Mouse (Mus musculus) cerebellum, adult 2 months (tissue): ENCODE measurements around the gene Specc1l. TPM values are rescaled to one million over a fixed set of nuclear protein-coding genes. Genes with fewer than 3 reads are reported as not detected.

Experiments
- DNase-seq, 2 experiments: peaks; one replicate each; pipeline ENCODE4 v3.0.0; 2021
- H3K27ac ChIP-seq: fragments of 200-500 bp; 2 replicates; pipeline ENCODE4 v1.5.1; 2012; ENCODE audit warnings: low read length, control low read depth, inconsistent platforms; ENCODE audit not compliant: insufficient read depth
- H3K27me3 ChIP-seq: fragments of 200-500 bp; 2 replicates; pipeline ENCODE4 v1.6.1; 2012; ENCODE audit warnings: inconsistent platforms, mild to moderate bottlenecking, low read length, moderate library complexity; ENCODE audit not compliant: control insufficient read depth, insufficient read depth
- H3K4me1 ChIP-seq: fragments of 200-500 bp; 2 replicates; pipeline ENCODE4 v1.6.1; 2011; ENCODE audit warnings: low read length; ENCODE audit not compliant: control insufficient read depth, insufficient read depth
- H3K4me3 ChIP-seq: fragments of 200-500 bp; replicated peaks from 2 replicates; pipeline ENCODE3; 2011; ENCODE audit warnings: mild to moderate bottlenecking, low read depth, low read length, control low read depth; ENCODE audit not compliant: insufficient read depth
- CTCF ChIP-seq: fragments of 200-500 bp; IDR thresholded peaks from 2 replicates; pipeline ENCODE4 v1.5.1; 2011; ENCODE audit warnings: low read depth, mild to moderate bottlenecking, control low read depth, low read length, moderate library complexity, borderline replicate concordance; ENCODE audit not compliant: insufficient read depth
- POLR2A ChIP-seq: fragments of 200-500 bp; IDR thresholded peaks from 2 replicates; pipeline ENCODE4 v1.6.1; 2011; ENCODE audit warnings: low read length, control low read depth, borderline replicate concordance; ENCODE audit not compliant: insufficient read depth
- WGBS: fragments of 180-500 bp; shearing (Covaris S2); methylation state at CpG from one replicate; pipeline ENCODE4 v1.1.7; 2018; 5-methylcytosine and 5-hydroxymethylcytosine counted together
- polyA plus RNA-seq: library from polyadenylated mRNA; depleted of rRNA; stranded (reverse); fragments of >200 nt; gene quantifications from 2 replicates; pipeline ENCODE4 v1.2.3, GENCODE M21; 2012

Specc1l gene
- polyA plus RNA-seq, 1 experiment = 34.9 TPM

DNA sequence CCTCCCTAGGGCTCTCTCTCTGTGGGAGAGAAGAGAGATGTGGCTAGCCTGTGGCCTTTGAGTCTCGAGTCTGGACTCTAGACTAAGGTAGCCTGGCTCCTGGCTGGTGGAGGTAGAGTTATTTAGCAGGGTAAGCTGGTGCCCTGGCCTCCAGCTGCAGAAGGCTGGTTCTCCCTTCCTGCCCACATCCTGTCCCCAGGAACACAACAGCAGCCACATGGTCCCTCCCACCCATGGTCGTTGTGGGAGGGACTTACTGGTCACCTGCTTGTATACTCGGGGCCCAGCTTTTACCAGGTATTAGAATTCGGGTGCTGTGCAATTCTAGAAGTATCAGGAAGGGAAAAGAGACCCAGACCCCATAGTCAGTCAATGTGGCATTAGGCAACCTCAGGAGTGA lies 108.4 kb downstream of the Specc1l start:
- Histone ChIP-seq H3K27ac (no peak overlapping the region), H3K4me3 (no peak overlapping the region), H3K27me3 (no peaks in the 10 kb centered on the region; the same call in 1 of the 2 replicates), H3K4me1 (0 out of 2 replicates have a peak, but pooled peaks cover 3% of the 10 kb centered on the region)
- 63% methylated on average over 4 of the region's 4 CpGs for WGBS
- DNase-seq = no peak
- TF ChIP-seq CTCF (no peak), POLR2A (no peak)

DNA sequence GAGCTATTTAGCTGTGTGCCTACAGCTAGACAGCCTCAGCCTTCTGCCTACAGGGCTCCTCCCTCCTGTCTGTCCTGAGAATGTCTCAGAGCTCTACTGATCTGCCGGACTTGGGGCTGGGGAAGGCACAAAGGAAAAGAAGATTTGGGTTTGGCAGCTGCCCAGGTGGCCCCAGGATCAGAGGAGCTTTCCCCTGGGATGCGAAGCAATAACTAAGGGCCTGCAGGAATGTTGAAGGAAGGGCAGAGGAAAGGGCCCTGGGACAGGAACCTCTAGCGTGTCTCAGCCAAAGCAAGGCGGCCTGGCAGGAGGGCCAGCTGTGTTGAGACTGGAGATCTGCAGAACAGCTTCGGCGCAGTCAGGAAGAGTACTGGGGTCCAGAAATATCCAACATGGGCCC lies 111.1 kb downstream of the Specc1l start:
- Histone ChIP-seq H3K4me1 (no peaks in the 10 kb centered on the region), H3K4me3 (no peak overlapping the region), H3K27me3 (no peaks in the 10 kb centered on the region; the same call in 1 of the 2 replicates), H3K27ac (no peak overlapping the region)
- 67% methylated on average over 6 of the region's 6 CpGs for WGBS
- no peak for TF ChIP-seq POLR2A
- DNase-seq = no peak

DNA sequence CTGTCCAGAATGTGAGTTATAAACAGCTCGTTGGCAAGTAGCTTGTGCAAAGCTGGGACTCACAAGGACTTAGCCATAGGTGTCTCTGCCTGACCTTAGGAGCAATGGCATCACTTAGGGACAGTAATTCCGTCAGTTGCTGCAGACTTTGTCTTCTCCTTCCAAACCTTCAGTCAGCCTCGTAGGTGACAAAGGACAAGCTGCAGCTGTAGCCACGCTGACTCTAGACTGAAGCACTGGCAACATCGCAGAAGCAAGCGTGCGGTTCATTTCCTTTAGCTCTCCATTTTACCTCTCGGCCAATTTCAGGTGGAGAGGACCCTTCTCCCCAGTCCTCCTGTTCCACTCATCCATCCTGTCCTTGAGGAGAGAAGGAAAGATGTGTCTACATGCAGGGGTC lies 112.1 kb downstream of the Specc1l start:
- H3K27ac ChIP-seq = no peak overlapping the region

DNA sequence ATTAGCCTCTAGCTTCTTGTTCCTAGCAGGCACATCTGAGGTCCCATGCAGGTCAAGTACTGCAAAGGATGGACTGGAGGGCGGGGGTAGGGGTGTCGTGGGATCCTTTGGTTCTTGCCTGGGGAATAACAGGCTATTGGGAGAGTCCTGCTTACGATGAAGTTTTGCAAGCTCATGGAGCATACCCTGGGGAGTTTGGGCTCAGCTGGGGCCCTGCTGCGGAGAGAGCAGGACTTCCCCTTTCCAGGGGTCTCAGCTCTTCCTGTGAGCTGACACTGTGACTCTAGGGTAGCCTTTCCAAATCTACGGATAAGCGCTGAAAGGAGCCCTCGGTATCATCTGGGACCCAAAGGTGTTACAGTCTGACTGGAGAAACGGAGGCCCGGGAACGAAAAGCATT lies 112.5 kb downstream of the Specc1l start:
- Histone ChIP-seq H3K4me1 (no peaks in the 10 kb centered on the region), H3K27me3 (no peaks in the 10 kb centered on the region), H3K27ac (no peak overlapping the region), H3K4me3 (no peak overlapping the region)
- TF ChIP-seq CTCF = no peak
- TF ChIP-seq POLR2A = no peak
- no peak for DNase-seq
- WGBS = 77% methylated on average over 10 of the region's 10 CpGs

More for the DNA sequence above, 112.1 kb downstream of the Specc1l start:
- Histone ChIP-seq H3K4me1 (no peaks in the 10 kb centered on the region), H3K27me3 (no peaks in the 10 kb centered on the region), H3K4me3 (no peak overlapping the region)
- TF ChIP-seq CTCF = no peak
- no peak for TF ChIP-seq POLR2A
- 86% methylated on average over 8 of the region's 8 CpGs for WGBS
- DNase-seq = no peak

DNA sequence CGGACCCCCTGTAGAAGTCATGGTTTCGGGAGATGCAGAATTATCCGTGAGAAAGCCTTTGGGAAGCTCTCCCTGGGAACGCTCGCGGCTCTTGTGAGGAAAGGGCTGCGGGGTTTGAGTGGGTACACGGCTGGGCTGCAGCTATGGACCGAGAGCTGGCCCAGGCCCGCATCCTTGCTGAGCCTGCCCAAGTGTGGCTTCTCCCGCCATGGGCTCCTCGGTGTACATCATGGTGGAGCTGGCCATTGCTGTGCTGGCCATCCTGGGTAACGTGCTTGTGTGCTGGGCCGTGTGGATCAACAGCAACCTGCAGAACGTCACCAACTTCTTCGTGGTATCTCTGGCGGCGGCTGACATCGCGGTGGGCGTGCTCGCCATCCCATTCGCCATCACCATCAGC lies 113.9 kb downstream of the Specc1l start:
- TF ChIP-seq CTCF (no peak), POLR2A (no peak)
- WGBS = 95% methylated on average over 23 of the region's 23 CpGs
- Histone ChIP-seq H3K27me3 (no peaks in the 10 kb centered on the region), H3K4me3 (no peak overlapping the region), H3K27ac (no peak overlapping the region), H3K4me1 (no peaks in the 10 kb centered on the region)
- DNase-seq = no peak

DNA sequence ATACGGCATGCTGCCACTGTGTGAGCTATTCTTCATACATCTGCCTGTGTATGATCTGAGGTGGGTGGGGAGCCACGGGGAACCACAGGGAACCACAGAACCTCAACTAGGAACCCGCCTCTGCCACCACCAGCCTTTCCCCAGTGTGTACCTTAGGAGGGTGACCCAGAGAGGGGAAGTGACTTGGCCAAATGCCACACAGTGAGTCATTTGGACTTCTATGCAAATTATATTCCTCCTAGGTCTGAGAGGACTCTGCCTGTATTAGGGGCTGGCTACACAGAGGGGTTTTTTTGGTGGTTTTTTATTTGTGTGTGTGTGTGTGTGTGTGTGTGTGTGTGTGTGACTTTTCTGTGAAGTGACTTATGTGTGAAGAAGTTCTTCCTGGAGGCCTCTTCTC lies 114.7 kb downstream of the Specc1l start:
- Histone ChIP-seq H3K4me3 (no peak overlapping the region), H3K27ac (no peak overlapping the region), H3K27me3 (no peaks in the 10 kb centered on the region), H3K4me1 (no peaks in the 10 kb centered on the region)
- TF ChIP-seq POLR2A (no peak), CTCF (no peak)
- WGBS = 70% methylated on average over 3 of the region's 3 CpGs
- no peak for DNase-seq

DNA sequence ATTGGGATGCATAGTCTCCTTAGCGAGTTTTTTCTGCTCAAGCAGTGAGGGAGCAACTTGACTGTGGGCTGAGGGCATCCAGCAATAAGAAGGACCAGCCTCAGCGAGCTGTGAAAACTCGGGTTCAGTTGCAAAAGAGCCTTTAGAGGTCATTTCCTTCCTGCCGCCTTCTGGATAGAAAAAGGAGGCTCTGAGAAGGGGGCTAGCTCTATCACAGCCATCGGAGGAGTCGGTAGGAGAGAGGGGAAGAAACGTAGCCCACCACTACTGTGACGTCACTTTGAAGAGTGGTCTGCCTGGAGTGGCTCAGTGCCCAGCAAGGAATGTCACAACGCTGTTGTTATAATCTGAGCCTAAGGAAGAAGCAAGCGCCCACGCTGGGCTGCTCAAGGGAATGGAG lies 115.2 kb downstream of the Specc1l start:
- no peak for TF ChIP-seq POLR2A
- no peak for TF ChIP-seq CTCF
- 67% methylated on average over 11 of the region's 11 CpGs for WGBS
- Histone ChIP-seq H3K4me3 (no peak overlapping the region), H3K27me3 (no peaks in the 10 kb centered on the region), H3K4me1 (no peaks in the 10 kb centered on the region), H3K27ac (no peak overlapping the region)
- no peak for DNase-seq

DNA sequence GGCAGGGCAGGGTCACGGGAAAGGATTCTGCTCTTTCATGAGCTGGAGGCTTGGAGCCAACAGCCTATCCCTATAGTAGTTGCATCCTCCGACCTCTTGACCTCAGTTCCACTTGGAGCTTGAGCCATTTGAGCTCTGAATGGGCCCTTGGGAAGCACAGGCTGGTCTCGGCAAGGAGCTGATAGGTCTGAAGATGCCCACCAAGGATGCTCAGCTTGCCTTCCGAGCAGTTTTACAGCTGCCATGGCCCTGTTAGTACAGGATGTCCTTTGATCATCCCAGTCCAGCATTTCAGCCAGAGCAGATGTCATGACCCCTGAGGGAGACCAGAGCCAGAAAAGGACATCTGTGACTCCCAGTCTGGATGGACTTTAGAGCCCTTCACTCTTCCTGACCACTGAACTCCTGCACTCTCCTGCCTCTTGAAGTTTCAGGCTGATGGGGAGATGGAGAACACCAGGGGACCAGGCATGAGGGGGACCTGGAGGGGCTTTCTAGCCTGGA lies 116.4 kb downstream of the Specc1l start:
- Histone ChIP-seq H3K4me1 (0 out of 2 replicates have a peak, but pooled peaks cover 5% of the 10 kb centered on the region), H3K27ac (no peak overlapping the region), H3K27me3 (no peaks in the 10 kb centered on the region), H3K4me3 (no peak overlapping the region)
- DNase-seq = no peak
- 68% methylated on average over 4 of the region's 4 CpGs for WGBS
- TF ChIP-seq CTCF = no peak
- no peak for TF ChIP-seq POLR2A
